Mouse (Mus musculus): Measurements from ENCODE around the gene Fmnl2. TPM values are rescaled to one million over a fixed set of nuclear protein-coding genes. Genes with fewer than 3 reads are reported as not detected.

The Fmnl2 gene
- total RNA-seq, 1 experiment from 2014 or later: 20.6 TPM

DNA sequence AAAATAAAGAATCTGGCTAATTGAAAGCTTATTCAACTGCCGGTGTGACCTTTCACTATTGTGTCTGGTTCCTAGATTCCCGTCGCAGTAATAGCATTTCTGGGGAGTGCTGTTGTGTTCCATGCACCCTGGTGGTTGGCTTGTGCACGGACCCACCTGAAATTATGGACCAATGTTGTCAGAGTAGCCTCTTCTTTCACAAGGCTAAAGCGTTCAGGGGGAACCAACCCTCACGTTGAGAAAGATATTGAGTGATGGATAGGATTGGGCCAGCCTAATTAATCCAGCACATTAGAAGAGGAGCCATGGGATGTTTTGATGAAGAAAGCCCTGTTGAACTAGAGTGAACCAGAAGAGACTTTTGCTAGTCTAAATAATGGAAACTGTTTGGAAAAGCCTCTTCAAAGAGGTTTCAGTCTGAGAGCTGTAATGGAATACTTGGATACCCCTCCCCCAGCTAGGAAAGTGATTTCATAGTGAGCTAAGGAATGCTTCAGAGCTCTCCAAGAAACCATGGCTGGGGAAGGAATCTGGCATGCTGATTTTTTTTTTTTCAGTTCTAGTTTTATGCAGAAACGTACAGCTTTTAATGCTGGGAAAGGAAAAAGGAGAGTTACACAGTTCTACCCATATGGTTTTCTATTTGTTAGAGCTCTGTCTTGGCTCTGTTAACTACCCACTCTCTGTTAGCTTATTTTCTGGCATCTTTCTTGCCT lies 172.2 kb downstream of the Fmnl2 start:
- no peak for ATAC-seq (replicated peaks in 1 of 2; ENCODE audit: insufficient read depth in 1 of 2, low FRiP score in 2 of 2, low TSS enrichment in 1 of 2, low read depth in 1 of 2, poor library complexity in 2 of 2, severe bottlenecking in 2 of 2)

DNA sequence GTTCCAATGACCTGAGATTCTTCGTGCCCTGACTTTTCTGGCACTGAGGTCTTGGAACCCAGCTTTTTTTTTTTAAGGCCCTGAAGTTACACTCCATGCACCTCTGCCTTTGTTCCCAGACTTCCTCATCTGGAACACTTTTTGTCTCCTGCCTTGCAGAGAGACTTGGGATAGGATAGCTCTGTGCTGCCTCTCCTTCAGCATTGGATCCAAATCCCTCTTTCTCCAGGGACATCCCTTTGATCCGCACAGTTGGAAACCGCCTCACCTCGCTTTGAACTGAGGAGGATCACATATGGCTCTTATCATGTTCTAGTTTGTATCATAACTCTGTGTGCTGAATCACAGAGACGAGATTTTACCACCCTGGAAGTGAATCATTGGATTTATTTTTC lies 172.8 kb downstream of the Fmnl2 start:
- no peak for ATAC-seq (replicated peaks in 1 of 2; ENCODE audit: insufficient read depth in 1 of 2, low FRiP score in 2 of 2, low TSS enrichment in 1 of 2, low read depth in 1 of 2, poor library complexity in 2 of 2, severe bottlenecking in 2 of 2)

DNA sequence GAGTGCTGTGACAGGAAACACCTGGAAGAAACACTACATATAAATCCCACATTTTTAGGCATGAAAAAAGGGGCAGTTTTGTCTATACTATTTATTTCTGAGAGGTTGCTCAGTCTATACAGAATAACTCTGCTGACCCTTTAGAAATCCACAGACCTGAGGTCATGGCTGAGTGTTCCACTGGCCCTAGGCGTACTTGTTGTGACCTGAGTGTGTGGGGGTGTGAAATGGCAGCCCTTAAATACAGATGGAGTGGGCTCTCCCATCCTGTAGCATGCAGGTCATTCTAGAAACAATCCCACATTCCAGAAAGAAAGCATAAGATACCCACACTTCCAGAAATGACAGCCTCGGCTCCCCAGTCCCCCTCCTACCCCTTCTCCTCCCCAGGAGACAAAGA lies 180.6 kb downstream of the Fmnl2 start:
- ATAC-seq (replicated peaks in 1 of 2; ENCODE audit: insufficient read depth in 1 of 2, low FRiP score in 2 of 2, low TSS enrichment in 1 of 2, low read depth in 1 of 2, poor library complexity in 2 of 2, severe bottlenecking in 2 of 2): no peak

DNA sequence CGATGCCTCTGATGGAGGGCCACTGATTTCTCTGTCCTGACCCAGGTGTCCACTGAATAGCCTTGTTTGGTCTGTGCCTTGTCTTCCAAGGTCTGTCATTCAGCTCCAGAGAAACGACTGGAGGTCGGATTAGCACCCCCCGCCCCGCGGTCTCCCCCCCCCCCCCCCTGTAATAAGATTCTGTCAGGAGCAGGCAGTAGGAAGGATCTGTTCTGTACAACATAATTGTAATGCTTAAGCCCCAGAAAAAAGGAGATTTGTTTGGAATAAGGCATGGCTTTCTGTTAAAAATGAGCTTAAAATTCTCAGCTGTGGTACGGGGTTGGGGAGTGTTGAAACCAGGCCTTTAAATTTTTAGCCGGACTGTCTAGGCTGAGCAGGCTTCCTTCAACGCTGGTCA lies 181.1 kb downstream of the Fmnl2 start:
- ATAC-seq (replicated peaks in 1 of 2; ENCODE audit: insufficient read depth in 1 of 2, low FRiP score in 2 of 2, low TSS enrichment in 1 of 2, low read depth in 1 of 2, poor library complexity in 2 of 2, severe bottlenecking in 2 of 2): no peak

DNA sequence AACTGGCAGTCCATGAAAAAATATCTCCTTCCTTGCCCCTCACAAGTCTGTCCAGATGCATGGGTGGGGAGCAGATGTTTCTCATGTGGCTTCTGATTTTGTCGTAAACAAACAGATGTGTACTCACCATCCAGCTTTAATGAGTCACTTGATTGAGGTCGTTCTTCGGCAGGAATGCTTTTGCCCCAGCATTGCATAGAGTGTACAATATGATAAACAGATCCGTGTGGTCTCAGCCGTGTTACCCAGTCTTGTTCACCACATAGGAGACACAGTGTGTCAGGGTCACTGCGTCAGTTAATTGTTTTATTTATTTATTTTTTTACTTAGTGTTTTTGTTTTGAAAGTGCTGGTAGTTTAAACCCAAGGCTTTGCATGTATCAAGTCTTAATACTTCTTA lies 189.4 kb downstream of the Fmnl2 start:
- ATAC-seq (replicated peaks in 1 of 2; ENCODE audit: insufficient read depth in 1 of 2, low FRiP score in 2 of 2, low TSS enrichment in 1 of 2, low read depth in 1 of 2, poor library complexity in 2 of 2, severe bottlenecking in 2 of 2): no peak

DNA sequence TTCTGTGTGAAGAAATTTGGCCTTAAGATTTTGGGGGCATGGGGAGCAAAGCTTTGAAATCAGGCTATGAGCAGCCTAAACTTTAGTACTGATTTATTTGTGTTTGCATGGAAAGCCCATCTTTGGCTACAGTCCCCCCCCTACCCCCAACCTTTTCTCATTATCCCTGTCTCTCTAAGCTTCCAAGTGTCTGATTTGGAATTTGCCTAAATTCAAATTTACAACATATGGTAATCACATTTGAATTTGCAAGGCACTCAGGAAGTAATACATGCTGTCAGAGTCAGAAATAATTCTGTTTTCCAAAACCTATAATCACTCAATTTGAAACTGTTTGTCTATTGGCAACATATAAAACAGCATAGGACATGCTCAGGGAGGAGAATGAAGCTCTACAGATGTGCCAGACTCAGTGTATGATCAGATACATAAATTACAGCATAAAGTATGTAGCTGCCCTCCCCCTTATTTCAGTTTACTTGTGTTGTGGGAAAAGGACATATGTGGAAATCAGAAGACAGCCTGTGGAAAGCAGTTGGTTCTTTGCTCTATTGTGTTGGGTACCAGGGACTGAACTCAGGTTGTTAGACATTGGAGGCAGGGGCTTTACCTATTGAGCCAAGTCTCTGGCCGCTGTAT lies 190.2 kb downstream of the Fmnl2 start:
- no peak for ATAC-seq (replicated peaks in 1 of 2; ENCODE audit: insufficient read depth in 1 of 2, low FRiP score in 2 of 2, low TSS enrichment in 1 of 2, low read depth in 1 of 2, poor library complexity in 2 of 2, severe bottlenecking in 2 of 2)

DNA sequence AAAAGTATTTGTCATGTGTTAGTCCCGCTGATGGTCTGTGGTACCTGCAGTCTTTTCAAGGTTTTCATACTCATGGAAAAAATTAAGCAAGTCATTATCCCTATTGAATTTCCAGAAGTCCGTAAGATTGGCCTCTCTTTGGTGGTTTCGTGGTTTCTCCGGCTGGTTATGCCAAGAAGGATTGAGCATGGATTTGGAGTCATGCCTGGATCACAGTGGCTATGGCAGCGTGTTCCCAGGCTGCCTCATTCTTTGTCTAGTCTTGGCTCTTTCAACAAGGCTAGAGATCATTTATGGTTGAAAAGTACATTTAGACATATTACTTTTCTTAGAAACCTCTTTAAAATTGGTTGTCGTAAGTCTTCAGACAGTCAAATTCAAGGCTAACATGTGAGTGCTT lies 192.7 kb downstream of the Fmnl2 start:
- ATAC-seq (replicated peaks in 1 of 2; ENCODE audit: insufficient read depth in 1 of 2, low FRiP score in 2 of 2, low TSS enrichment in 1 of 2, low read depth in 1 of 2, poor library complexity in 2 of 2, severe bottlenecking in 2 of 2): no peak

DNA sequence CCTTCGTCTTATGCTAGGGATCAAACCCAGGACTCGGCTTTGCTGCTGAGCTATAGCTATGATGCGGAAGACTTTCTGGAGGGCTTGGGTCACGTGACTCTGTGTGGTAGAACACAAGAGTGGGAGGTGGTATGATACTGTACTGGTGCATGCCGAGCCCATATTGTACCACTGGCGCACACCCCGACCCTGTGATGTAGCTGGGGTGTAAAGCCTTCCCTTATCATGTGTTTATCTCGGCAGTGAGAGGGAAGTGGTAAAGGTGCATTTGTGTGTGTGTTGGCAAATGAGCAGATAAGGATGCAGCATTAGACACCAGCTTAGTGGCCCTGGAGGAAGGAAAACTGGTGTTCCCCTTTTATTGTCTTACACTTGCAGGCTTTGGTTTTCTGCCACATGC lies 193.8 kb downstream of the Fmnl2 start:
- ATAC-seq (replicated peaks in 1 of 2; ENCODE audit: insufficient read depth in 1 of 2, low FRiP score in 2 of 2, low TSS enrichment in 1 of 2, low read depth in 1 of 2, poor library complexity in 2 of 2, severe bottlenecking in 2 of 2): peak; percentile 89 to 93

DNA sequence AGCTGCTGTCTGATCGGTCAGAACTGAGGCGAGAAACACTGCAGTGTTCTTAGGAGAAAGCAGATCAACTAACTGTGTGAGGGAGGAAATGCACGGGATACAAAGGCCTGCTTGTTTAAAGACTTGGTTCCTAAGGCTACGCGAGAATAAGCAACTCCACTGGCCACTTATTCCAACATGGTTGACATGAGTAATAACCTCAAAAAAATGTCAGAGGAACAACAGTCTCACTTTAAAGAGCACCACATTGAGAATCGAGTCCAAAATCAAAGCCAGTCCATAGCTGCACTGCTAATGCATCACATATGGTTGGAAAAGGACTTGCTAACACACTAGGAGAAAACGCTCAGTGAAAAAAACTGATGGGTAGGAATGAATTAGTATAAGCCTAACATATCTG lies 196.1 kb downstream of the Fmnl2 start:
- no peak for ATAC-seq (replicated peaks in 1 of 2; ENCODE audit: insufficient read depth in 1 of 2, low FRiP score in 2 of 2, low TSS enrichment in 1 of 2, low read depth in 1 of 2, poor library complexity in 2 of 2, severe bottlenecking in 2 of 2)

DNA sequence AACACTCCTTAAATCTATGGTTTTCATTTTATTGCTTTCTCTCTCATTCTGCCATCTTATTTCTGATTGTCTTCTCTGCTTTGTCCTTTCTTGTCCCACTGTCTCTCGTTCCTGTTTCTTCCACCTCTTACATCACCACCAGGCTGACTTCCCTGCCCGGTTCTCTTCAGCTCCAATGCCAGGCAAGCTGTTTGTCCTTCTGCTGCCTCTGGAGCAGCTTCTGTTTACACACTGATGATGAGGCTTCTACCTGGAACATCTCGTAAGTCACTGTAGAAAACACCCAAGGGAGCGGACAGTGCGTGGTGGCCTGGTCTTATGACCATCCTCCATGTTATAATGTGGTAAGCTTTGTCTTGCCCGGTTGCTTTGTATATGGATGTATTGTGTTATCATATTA lies 198.9 kb downstream of the Fmnl2 start:
- no peak for ATAC-seq (replicated peaks in 1 of 2; ENCODE audit: insufficient read depth in 1 of 2, low FRiP score in 2 of 2, low TSS enrichment in 1 of 2, low read depth in 1 of 2, poor library complexity in 2 of 2, severe bottlenecking in 2 of 2)

DNA sequence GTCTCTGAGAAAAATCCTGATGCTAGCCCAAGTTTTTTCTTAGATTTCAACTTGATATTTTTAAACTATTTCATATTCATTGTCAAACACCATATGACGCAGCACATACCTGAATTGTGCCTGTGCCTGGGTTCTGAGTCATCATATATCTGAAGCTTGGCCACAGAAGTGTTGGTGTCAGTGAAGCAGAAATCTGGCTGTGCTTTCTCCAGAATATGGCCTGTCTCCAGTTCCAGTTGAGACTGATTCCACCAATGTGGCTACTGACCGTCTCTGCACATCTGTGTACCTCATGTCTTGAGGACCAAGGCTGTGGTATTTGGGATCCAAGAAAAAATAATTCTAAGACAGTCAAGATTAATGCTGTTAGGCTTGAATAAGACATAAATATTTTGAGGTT lies 199.6 kb downstream of the Fmnl2 start:
- ATAC-seq (replicated peaks in 1 of 2; ENCODE audit: insufficient read depth in 1 of 2, low FRiP score in 2 of 2, low TSS enrichment in 1 of 2, low read depth in 1 of 2, poor library complexity in 2 of 2, severe bottlenecking in 2 of 2): no peak

DNA sequence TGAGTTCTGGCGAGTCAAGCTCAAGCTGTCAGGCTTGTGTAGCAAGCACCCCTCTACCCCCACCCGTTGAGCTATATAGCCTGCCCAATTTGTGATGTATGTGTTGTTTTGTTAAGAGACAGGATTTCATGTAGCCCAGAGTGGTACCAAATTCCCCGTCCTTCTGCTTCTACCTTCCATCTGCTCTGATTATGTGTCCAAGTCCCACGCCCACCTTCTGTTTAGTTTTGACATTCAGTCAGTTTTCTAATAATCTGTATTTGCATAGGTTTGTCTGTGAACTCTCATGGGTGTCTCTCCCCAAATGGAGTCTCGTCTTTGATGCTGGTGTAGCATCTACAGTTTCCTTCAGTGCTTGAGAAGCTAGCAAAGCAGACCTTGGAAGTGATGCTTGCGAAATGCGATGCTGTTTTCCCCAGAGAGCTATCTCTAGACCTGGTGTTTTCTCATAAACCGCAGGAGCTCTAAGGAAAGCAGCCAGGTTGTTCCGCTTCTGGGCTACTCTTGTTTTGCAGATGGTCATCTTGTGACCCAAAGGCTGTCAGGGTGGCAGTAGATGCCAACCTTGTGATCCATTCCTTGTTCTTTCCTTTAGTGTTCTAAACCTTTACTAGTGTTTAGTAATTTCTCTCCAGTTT lies 203.8 kb downstream of the Fmnl2 start:
- no peak for ATAC-seq (replicated peaks in 1 of 2; ENCODE audit: insufficient read depth in 1 of 2, low FRiP score in 2 of 2, low TSS enrichment in 1 of 2, low read depth in 1 of 2, poor library complexity in 2 of 2, severe bottlenecking in 2 of 2)

DNA sequence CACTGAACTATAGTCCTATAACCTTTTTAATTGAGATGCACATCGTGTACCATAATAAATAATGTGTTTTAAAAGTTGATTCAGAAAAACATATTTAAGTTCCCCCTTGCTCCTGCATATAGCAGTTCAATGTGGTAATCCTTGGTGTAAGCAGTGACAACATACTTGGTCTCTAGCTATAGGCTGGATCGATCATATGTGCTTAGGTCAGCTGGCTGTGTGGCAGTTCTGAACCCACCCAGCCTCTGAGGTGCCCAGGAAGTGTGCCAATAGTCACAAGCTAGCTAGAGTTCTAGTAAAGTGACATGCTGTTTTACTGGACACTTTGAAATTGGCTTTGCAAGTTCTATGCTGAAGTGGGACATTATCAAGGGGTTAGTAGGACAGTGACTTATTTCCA lies 209.3 kb downstream of the Fmnl2 start:
- ATAC-seq (replicated peaks in 1 of 2; ENCODE audit: insufficient read depth in 1 of 2, low FRiP score in 2 of 2, low TSS enrichment in 1 of 2, low read depth in 1 of 2, poor library complexity in 2 of 2, severe bottlenecking in 2 of 2): no peak; a peak in 1 of 4 replicates

DNA sequence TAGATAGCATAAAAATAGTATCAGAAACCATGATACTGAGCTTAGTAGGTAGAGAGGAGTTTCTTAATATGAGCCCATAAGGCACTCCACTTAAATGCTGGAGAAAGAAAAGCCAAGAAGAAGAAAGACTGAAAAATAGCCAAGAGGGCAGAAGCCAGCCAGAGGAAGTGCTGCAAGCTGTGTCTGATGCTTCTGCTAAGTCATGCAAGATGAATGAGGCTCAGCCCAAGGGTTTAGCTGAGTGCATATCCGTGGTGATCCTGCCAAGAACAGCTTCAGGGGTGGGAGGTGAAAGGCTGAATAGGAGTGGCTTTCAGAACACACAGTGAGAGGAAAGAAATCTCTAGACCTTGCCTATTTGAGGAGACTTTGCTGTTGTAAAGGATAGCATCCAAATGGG lies 212.9 kb downstream of the Fmnl2 start:
- peak; percentile 97 to 98 for ATAC-seq (replicated peaks in 1 of 2; ENCODE audit: insufficient read depth in 1 of 2, low FRiP score in 2 of 2, low TSS enrichment in 1 of 2, low read depth in 1 of 2, poor library complexity in 2 of 2, severe bottlenecking in 2 of 2)

DNA sequence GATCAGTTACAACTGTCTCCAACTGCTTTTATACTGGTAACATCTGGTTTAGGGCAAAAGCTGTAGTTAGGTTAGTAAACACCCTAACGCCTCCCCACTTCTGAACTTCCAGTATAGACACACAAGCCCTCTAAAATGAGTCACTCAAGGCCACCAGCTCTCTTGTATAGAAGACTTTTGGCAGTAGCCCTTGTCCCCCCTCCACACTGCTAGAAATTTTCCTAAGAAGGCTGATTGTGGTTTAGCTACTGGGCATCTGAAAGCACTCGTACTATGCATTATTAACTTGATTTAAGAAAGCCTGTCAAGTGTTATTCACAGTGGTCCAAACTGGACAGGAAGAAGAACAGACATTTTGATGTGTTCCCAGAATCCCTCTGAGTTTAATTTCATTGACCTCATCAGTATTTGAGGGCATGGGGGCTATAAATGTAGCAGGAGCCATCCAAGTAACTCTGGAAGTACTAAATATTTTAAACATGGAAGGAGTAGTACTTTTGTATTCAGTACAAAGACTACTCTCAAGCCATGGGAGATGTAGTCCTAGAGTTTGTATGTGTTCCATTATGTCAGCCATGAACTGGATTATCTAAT lies 222.1 kb downstream of the Fmnl2 start:
- ATAC-seq (replicated peaks in 1 of 2; ENCODE audit: insufficient read depth in 1 of 2, low FRiP score in 2 of 2, low TSS enrichment in 1 of 2, low read depth in 1 of 2, poor library complexity in 2 of 2, severe bottlenecking in 2 of 2): no peak

DNA sequence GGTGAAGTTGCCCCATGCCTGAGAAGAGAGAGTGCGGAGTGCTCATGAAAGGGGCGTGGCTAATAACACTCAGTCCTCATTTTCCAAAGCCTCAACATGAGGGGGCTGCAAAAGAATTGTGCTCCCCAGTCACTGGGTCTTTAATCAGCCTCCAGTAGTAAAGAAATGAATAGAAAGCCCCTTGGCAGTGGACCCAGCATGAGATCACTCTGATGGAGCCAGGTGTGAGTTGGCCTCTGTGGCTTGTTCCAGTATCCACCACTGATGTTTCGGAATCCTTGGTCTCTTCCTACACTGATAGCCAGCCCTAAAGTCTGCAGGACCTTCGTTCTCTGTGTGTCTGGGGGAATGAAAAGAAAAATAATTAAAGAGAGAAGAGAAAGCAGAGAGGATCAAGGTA lies 224.4 kb downstream of the Fmnl2 start:
- ATAC-seq (replicated peaks in 1 of 2; ENCODE audit: insufficient read depth in 1 of 2, low FRiP score in 2 of 2, low TSS enrichment in 1 of 2, low read depth in 1 of 2, poor library complexity in 2 of 2, severe bottlenecking in 2 of 2): no peak

DNA sequence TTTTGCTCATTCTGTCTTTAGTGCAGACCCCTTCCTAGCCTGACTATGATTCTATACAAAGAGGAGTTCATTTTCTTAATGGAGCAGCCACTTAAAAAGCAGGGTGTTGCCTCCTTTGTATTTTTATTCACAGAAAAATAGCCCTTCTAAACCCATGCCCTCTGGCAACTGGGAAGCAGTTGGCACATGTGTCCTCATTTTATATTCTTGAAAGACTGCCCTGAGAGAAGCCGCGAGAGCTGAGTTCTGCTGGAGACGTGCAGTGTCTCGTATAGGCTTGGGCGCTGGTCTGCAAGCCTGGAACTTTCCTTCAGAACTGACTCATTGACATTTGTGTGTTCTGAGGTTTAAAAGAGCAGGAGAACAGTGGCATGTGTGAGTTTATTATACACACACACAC lies 224.8 kb downstream of the Fmnl2 start:
- ATAC-seq (replicated peaks in 1 of 2; ENCODE audit: insufficient read depth in 1 of 2, low FRiP score in 2 of 2, low TSS enrichment in 1 of 2, low read depth in 1 of 2, poor library complexity in 2 of 2, severe bottlenecking in 2 of 2): no peak

DNA sequence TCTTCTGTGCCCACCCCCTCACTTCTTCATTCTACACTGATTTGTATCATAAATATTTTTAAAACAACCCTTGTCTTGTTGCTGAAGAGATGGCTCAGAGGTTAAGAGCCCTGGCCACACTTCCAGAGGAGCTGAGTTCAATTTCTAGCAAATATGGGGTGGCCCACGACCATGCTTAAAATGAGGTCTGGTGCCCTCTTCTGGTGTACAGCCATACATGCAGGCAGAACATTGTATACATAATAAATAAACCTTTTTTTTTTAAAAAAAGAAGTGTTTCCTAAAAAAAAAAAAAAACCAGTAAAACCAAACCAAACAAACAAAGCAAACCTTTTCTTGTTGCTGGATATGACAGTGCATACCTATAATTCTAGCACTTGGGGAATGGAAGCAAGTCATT lies 225.6 kb downstream of the Fmnl2 start:
- ATAC-seq (replicated peaks in 1 of 2; ENCODE audit: insufficient read depth in 1 of 2, low FRiP score in 2 of 2, low TSS enrichment in 1 of 2, low read depth in 1 of 2, poor library complexity in 2 of 2, severe bottlenecking in 2 of 2): peak in 1 of 2 experiments; percentile 27; a peak in 1 of 4 replicates

All from hematopoietic stem cell, adult 5-6 weeks (primary cell).